Mouse (Mus musculus) MEL-GATA-1-ER (cell line): ENCODE data around the gene Gpld1.

ENCODE experiments used
- DNase-seq: peaks from one replicate; pipeline ENCODE4 v3.0.0-alpha.2; 2012; ENCODE audit warnings: low read depth; ENCODE audit errors: extremely low read depth

Gpld1 gene

DNA sequence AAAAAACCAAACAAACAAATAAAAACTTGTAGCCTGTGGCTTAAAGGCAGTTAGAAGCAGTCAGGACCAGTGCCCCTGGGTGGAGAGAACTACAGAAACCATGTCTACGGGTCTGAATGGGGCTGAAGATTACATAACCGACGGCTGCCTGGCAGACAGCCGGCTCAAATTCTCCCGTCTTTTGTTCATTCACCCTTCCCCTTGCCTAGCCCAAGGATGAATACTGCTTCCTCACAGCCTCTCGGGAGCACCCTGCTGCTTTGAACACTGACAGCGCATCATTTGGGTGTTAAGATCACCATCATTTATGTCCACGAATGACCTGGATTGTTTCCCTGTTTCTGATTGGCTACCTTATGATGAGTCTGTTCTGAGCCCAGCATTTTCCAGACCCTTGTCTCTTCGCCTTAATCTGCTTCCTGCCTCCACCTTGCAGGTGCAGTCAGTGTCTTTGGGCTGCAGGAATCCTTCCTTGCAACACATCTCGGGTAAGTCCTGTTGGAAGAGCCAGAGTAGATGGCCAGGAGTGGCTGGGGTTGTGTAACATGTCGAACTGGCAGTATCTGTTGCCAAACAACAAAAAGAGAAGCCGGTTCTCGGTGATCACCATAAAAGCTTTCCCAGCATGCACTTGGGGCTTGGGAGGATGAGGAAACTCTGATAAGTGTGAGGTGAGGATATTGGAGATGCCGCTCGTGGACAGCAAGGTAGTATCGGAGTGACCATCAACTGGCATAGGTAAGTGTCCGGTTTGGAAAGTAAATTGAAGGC lies at the start of gene Gpld1:
Gpld1 (plus strand) TSS at position 641 of the 771 bp plus-strand sequence.
- DNase-seq = no peak

DNA sequence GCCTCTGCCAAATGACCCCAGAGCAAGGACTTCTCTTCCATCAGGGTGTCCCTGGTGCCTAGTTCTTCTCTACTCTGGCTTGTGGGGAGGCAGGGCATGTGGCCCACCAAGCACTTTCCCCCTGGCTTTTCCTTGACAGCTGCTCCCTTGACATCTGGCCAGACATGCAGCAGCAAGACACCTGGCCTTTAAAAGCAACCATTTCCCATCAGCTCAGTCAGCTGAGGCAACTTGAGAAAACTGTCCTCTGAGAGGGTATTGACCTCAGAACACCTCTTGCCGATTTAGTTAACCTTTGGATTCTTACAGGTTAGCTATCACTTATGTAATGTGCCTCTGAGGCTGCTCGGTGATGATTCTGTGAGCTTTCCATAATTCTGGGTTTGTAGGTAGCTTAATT lies 49.1 kb upstream of the Gpld1 start:
- no peak for DNase-seq

DNA sequence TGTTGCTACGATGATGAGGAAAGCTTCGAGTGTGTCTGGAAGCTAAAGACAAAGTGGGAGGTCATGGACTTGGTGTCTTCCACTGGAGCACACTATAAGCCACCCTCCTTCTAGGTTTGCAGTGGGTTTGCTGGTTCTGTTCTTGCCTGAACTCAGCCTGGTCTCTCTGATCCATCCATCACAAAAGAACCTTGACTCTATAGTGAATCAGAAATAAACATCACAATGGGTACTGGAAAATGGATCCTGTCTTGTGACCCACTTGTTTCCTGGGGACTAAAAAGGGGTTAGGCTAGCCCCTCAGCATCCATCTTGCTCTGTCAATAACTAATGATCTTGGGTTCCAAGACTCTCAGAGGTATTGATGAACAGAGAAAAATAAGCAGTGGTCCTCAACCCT lies 41.0 kb upstream of the Gpld1 start:
- DNase-seq = no peak

DNA sequence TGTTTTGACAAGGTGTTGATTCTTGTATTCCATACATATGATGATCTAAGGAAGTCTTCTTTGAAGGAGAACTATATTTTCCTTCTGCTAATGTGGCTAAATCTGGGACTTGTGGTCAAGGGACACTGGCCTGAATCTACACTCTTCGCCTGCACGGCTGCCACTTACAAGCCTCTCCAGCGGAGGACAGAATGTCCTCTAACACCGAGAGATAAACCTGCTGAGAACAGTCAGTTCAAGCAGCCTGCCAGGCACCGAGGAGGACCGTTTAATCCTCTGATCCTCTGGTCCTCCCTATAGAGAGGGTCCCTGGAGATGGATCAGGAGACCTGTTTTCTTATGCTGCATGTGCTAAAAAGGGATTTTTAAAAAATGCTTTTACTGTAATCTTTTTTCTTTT lies 39.5 kb upstream of the Gpld1 start:
- DNase-seq = no peak

DNA sequence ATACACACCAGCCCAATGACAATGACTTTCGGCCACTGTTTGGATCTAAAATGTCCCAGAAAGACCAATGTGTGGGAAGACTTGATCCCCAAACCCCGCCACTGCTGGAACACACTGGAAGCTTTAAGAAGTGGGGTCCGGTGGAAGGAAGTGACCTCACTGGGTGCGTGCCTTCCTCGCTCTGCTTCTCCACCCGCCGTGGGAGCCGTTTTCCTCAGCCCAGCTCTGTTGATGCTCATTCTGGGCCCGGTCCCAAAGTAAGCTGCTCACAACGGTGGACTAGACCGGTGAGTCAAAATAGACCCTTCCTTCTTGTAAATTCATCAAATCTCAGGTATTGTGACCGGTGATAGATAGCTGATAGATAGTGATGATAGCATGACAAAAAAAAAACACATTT lies 37.5 kb upstream of the Gpld1 start:
- no peak for DNase-seq

DNA sequence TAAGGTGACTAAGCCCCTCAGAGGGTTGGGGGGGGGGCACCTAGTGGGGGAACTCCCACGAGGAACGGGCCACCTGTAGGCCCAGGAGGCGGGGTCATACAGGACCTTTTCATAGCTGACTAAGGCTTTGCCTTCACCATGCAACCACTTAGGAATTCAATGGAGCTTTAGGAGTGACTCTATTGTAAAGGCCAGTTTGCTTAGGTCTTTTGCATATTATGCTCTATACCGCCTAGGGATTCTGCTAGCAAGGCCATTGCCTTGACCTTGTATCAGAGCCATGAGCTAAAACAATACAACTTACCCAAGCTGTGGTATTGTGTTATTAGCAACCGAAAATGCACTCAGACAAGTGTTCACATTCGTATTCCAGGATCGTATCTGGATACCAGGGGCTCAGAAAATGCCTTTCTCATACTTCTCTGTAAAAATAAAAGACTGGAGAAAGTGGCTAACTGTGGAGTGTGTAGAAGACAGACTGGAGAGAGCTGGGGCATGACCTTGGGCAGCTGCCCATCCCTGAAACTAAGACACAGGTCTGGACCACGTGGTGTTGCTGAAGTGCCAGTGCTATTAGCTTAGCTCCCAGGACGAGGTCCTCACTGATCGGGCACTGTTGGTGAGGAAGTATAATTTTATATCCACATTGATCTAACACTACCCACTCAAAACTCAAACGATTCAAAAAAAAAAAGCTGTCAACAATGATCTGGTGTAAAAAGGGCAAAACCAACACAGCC lies 36.0 kb upstream of the Gpld1 start:
- DNase-seq = no peak

DNA sequence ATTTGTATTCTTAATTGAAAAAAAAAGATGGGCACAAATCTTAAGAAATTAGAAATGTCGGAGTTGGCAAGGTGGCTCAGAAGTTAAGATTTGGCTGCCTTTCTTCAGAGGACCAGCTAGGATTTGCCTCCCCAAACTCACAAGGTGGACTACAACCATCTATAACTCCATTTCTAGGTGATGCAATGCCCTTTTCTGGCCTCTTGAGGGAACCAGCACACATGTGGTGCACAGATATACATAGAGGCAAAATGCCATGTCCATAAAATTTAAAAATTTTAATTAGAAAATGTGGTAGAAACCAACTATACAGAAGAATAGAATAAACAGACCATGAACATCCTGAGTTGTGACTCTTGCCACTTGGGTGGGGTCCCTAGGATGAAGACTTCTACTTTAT lies 33.8 kb upstream of the Gpld1 start:
- DNase-seq = no peak

DNA sequence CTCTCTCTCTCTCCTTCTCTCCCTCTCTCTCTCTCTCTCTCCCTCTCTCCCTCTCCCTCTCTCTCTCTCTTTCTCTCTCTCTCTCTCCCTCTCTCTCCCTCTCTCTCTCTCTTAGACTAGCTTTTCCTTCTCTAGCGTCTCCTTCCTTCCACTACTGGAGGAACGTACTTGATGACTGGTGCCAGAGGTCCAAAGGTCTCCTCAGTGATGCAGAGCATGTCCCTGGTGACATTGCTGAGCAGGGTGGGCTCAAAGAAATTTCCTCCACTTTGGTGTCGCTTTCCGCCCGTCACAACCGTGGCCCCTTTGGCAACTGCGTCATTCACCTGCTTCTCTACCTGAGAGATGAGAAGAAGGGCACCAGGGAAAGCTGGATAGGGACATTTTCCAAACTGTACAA lies 29.4 kb upstream of the Gpld1 start:
- no peak for DNase-seq

DNA sequence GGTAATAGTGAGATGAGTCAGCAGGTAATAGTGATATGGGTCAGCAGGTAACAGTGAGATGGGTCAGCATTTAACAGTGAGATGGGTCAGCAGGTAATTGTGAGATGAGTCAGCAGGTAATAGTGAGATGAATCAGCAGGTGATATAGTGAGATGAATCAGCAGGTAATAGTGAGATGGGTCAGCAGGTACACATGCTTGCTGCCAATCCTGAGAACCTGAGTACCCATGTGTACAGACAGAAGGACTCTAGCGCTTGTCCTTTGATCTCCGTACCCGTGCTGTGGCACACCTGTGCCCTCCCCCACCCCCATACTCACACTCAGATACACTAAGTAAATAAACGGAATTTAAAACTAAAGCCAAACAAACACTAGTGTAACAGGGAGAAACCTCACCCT lies 28.0 kb upstream of the Gpld1 start:
- no peak for DNase-seq

DNA sequence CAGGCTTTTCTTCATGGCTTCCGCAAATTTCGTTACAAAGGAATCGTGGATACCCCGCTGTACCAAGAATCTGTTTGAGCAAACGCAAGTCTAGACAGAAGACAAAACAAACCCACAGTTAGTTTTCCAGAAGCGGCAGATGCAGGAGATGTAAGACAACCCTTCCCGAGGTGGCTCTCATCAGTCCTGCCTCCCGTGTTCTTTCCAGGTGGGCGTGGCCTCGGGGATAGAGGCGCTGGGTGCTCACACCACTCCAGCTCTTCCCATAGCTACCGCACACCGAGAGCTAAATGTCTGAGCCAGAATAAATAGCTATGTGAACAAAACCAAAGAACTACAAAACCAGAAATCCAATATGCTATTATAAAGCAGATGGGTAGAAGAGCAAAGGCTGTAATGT lies 27.1 kb upstream of the Gpld1 start:
- no peak for DNase-seq

DNA sequence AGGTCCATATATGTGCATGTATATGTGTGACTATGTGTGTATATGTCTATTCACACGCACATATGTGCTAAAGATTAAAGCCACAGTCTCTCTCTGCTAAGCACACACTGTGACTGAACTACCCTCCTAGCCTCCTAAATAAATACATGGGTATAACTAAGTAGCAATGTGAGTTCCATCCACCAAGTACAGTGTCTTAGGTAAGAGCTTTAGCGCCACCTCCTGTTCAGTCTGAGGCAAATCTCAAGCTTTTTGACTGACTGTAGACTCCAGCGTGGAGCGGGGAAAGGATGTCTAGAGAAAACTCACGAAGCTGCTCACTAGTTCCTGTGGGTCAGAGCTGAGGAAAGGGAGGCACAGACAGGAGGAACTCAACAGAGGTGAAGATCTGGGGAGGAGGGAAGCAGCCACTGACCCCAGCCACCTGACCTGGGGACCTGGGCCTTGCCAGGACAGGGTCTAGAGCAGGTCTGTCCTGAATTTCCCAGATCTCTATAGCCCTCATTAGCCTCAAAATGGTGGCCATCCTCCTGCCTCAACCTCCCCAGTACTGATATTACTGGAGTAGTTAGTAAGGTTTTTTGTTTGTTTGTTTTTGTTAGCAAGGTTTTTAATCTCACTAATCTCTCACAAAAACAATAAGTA lies 22.5 kb upstream of the Gpld1 start:
- DNase-seq = peak; percentile 62

DNA sequence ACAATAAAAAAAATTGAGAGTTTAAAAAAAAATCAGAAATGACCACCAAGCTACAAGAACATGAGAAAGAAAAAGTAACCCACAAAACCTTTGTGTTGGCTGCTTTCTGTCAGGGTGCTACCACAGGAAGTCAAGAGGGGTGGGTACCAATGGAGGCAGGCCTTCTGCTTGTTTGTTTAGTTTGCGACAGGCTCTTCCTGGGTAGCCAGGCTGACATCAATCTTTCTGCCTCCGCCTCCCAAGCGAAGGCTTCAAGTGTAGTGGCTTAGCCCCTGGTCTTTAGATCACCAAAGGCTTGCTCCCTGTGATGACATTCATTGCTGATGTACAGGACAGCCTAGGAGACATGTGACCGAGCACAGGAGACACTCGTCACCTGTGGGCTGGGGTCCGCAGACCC lies 21.7 kb upstream of the Gpld1 start:
- DNase-seq = no peak

DNA sequence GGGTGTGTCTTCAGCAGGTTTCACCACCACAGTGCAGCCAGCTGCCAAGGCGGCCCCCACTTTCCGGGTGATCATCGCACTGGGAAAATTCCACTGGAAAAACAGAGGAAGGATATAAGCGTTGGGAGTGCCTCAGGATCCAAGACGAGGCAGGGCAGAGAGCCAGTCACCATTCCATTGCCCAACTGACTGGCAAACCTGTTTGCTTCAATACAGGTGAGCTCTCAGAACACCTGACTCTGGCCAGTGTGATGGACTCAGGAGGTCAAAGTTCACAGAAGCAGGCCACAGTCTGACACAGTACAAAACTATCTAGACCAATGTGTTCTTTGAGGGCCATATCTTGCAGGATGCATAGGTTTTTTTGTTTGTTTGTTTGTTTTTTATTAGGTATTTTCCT lies 19.0 kb upstream of the Gpld1 start:
- no peak for DNase-seq

DNA sequence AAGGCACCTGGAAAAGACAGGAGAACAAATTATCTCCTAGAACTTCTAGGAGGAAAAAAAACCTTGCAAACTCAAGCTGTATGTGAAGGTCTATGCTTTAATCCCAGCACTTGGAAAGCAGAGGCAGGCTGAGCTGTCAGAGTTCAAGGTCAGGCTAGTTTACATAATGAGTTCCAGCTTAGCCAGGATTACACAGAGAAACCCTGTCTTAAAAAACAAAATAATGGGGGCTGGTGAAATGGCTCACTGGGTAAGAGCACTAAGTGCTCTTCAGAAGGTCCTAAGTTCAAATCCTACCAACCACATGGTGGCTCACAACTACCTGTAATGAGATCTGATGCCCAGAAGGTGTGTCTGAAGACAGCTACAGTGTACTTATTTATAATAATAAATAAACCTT lies 12.4 kb upstream of the Gpld1 start:
- no peak for DNase-seq

DNA sequence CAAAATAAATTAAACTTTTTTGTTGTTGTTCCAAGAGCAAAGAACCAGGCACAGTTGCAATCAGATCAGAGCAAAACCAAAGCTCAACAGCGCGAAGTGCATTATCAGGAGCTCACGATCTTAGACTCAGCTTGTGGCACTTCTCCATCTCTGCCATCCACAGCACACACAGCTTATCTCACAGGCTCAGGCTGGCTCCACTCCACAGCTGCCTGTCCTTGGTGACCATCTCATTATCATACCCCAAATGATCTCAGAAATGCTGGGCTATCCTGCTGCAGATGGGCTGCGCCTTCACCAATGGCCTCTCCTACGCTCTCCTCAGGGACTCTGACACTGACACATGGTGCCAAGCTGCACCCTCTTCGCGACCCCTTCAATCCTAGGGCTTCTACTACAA lies 9.8 kb upstream of the Gpld1 start:
- DNase-seq = peak; percentile 35

DNA sequence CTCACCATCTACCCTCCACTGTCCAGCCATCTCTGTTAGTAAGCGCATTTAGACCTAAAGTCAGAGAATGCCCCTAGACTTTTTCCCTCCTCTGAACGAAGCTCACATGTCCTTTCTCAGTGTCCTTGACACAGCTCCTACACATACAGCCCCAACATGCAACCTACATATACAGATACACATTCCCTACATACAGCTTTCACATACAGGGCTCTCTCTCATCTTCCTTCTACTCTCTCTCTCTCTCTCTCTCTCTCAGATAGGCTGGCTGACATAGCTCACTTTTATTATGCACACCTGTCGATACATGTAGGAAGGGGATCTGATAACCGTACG lies 6.2 kb upstream of the Gpld1 start:
- DNase-seq = no peak

DNA sequence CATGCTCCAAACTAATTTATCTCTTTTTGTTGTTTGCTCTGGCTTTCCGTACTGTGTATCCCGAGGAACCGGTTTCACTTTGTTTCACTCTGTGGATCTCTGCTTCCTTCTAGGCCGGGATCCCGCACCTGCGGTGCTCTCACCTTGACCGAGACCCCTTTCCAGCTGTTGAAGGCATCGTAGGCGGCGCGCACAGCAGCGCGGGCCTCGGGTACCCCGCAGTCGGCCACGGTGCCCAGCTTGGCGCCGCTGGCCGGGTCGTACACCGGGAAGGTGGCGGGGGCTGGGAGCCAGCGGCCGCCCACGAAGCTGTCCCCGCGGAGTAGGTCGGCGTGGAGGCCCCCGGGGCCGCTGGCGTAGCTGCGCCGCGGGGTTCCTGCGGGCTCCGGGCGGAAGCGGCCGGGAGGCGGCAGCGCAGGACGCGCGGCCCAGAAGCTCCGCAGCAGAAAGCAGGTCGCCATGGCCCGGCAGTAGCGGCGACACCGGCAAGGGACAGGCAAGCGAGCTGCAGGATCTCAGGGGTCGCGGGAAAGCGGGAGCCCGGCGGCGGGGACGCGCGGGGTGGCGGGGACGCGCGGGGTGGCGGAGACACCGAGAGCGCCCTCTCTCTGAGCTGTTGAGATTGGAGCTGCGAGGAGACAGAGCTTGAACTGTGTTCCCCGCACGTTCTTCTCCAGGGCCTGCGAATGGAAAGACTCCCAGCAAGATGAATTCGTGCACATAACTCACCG lies 5.7 kb upstream of the Gpld1 start, which contains the start of gene Aldh5a1:
Aldh5a1 (minus strand) TSS at position 554 of the 731 bp plus-strand sequence.
- DNase-seq = no peak

DNA sequence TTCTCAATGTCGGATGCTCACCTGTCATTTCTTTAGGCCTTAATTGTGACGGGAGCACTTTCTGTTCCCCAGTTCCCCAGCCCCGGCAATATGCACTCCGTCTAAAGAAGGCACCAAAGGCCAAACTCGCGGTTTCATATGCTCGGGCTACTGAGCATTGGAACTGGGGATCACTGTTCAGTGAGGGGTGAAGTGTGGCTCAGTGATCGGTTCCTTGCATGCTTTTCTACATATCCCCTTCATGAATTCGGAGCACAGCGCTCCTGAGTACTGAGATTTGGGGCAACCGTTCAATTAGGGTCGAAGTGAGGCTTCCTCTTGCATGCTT lies 5.1 kb upstream of the Gpld1 start:
- DNase-seq = no peak

DNA sequence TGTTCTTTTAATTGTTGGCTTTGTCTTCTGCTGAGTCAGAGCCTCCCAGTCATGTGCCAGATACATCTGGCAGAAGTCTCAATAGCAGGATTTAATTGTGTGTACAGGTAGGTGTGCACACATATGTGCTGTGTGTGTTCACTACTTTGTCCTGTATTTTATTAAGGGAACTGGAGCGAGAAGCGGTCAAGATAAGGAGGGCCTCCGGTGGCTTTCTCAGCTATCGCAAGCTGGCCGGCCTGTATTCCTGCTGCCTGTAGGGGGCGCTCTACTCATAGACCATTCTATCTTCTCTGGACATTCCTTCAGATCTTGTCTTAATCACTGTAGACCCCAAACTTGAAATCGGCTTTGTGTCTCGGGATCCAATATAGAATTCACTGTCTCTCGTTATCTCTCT lies 4.3 kb upstream of the Gpld1 start:
- DNase-seq = peak; percentile 37

DNA sequence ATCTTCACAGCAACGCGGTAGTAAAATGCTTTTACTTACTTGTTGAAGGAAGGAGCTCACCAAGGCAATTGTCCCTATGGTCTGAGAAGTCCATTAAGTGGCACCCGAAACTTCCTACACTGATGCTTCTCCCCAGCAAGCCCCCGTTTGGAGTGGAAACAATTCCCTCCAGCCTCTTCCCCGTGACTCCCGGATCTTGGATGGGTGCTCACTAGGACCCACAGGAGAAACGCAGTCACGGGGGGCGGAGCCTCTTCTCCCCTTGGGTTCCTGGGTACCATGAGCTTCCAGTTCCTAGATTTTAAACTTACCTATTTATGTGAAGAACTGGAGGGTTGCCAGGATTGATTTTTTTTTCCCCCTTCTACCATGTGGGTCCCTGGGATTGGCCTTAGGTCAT lies 3.5 kb upstream of the Gpld1 start:
- DNase-seq = no peak

DNA sequence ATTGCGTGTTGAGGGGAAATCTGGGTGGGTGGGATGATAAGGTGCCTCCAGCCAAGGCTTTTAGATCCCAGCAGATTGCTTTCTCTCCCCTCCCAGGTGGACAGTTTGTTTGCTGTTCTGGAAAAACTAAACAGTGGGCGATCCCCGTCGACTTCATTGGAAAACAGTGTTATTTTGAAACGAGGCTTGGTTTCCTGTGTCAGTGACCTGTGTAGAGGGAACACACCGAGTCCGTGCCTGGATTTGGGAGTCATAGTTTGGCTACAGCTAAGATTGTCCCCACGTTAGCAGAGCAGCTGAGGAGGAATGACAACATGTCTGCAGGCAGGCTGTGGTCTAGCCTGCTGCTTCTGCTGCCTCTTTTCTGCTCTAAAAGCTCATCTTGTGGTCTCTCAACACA lies 351 bp downstream of the Gpld1 start:
- DNase-seq = no peak

DNA sequence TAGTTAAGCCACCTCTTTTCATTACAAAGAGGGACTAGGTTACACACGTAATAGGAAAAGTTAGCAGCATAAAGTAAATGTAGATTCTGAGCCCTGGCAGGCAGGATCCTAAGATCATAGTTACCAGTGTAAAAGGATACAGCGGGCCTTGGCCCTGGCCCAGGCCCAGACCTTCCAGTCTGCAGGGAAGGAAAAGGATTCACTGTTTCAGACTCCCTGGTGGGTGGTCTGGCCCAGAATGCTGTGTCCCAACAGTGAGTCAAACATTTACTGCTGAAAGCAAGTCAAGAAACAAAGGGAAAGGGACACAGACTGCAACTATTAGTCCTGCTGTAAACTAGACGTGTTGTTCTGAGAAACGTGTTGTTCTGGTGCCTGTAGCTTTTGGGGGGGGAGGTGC lies 2.6 kb downstream of the Gpld1 start:
- DNase-seq = no peak
